Mouse (Mus musculus): ENCODE data around the gene Tbc1d9. TPM values are rescaled to one million over a fixed set of nuclear protein-coding genes. Genes with fewer than 3 reads are reported as not detected.
A peak's percentile ranks its signal among the peaks of the same experiment; 100 is the strongest.

Tbc1d9 gene
- polyA plus RNA-seq, 1 experiment, result 79.8 TPM

GRCm38 (mm10) chr8:83181851-83182482 lies 16.8 kb downstream of the Tbc1d9 start:
- no peak for TF ChIP-seq POLR2A (IDR thresholded peaks at IDR 0.05; ENCODE audit: borderline replicate concordance, insufficient read depth, low read length)
- TF ChIP-seq CTCF (IDR thresholded peaks at IDR 0.05; ENCODE audit: borderline replicate concordance, insufficient read depth, low read depth, low read length), result no peak
- Histone ChIP-seq H3K4me1 (ENCODE audit: control insufficient read depth, insufficient read depth, low read length) (peaks cover 26% of the 10 kb centered on the region), H3K27me3 (ENCODE audit: control insufficient read depth, insufficient read depth, low read length) (no peaks in the 10 kb centered on the region), H3K4me3 (replicated peaks; ENCODE audit: insufficient read depth, low read depth, low read length) (no peak overlapping the region), H3K27ac (ENCODE audit: insufficient read depth, low read length) (no peak overlapping the region; the same call in 1 of the 2 replicates)
- 77% methylated on average over 6 of the region's 6 CpGs for WGBS
- DNase-seq, result no peak

GRCm38 (mm10) chr8:83182784-83183183 lies 17.6 kb downstream of the Tbc1d9 start:
- 26% methylated on average over 5 of the region's 5 CpGs for WGBS
- Histone ChIP-seq H3K4me3 (replicated peaks; ENCODE audit: insufficient read depth, low read depth, low read length) (no peak overlapping the region), H3K27ac (ENCODE audit: insufficient read depth, low read length) (peak overlapping the region; percentile 34; the same call in 1 of the 2 replicates), H3K4me1 (ENCODE audit: control insufficient read depth, insufficient read depth, low read length) (peaks cover 21% of the 10 kb centered on the region), H3K27me3 (ENCODE audit: control insufficient read depth, insufficient read depth, low read length) (no peaks in the 10 kb centered on the region)
- TF ChIP-seq POLR2A (IDR thresholded peaks at IDR 0.05; ENCODE audit: borderline replicate concordance, insufficient read depth, low read length) (no peak), CTCF (IDR thresholded peaks at IDR 0.05; ENCODE audit: borderline replicate concordance, insufficient read depth, low read depth, low read length) (no peak)
- no peak for DNase-seq

GRCm38 (mm10) chr8:83186376-83186775 lies 21.2 kb downstream of the Tbc1d9 start:
- Histone ChIP-seq H3K4me3 (replicated peaks; ENCODE audit: insufficient read depth, low read depth, low read length) (no peak overlapping the region), H3K27me3 (ENCODE audit: control insufficient read depth, insufficient read depth, low read length) (no peaks in the 10 kb centered on the region), H3K4me1 (ENCODE audit: control insufficient read depth, insufficient read depth, low read length) (peaks cover 33% of the 10 kb centered on the region), H3K27ac (ENCODE audit: insufficient read depth, low read length) (no peak overlapping the region)
- 52% methylated on average over 6 of the region's 6 CpGs for WGBS
- TF ChIP-seq POLR2A (IDR thresholded peaks at IDR 0.05; ENCODE audit: borderline replicate concordance, insufficient read depth, low read length), result no peak
- no peak for TF ChIP-seq CTCF (IDR thresholded peaks at IDR 0.05; ENCODE audit: borderline replicate concordance, insufficient read depth, low read depth, low read length)
- no peak for DNase-seq

- H3K27me3 ChIP-seq (ENCODE audit: control insufficient read depth, insufficient read depth, low read length), result no peaks in the 10 kb centered on the region
- H3K4me3 ChIP-seq (replicated peaks; ENCODE audit: insufficient read depth, low read depth, low read length), result no peak overlapping the region
- H3K27ac ChIP-seq (ENCODE audit: insufficient read depth, low read length), result no peak overlapping the region
- 72% methylated on average over 10 of the region's 10 CpGs for WGBS
- TF ChIP-seq POLR2A (IDR thresholded peaks at IDR 0.05; ENCODE audit: borderline replicate concordance, insufficient read depth, low read length), result no peak
- no peak for TF ChIP-seq CTCF (IDR thresholded peaks at IDR 0.05; ENCODE audit: borderline replicate concordance, insufficient read depth, low read depth, low read length)
- DNase-seq, result no peak
- H3K4me1 ChIP-seq (ENCODE audit: control insufficient read depth, insufficient read depth, low read length), result peaks cover 34% of the 10 kb centered on the region
Measured at GRCm38 (mm10) chr8:83187363-83187962, 22.3 kb downstream of the Tbc1d9 start.

GRCm38 (mm10) chr8:83189538-83190095 lies 24.5 kb downstream of the Tbc1d9 start:
- Histone ChIP-seq H3K27me3 (ENCODE audit: control insufficient read depth, insufficient read depth, low read length) (no peaks in the 10 kb centered on the region), H3K4me3 (replicated peaks; ENCODE audit: insufficient read depth, low read depth, low read length) (no peak overlapping the region), H3K4me1 (ENCODE audit: control insufficient read depth, insufficient read depth, low read length) (peaks cover 27% of the 10 kb centered on the region), H3K27ac (ENCODE audit: insufficient read depth, low read length) (no peak overlapping the region)
- WGBS, result 80% methylated on average over 4 of the region's 4 CpGs
- TF ChIP-seq POLR2A (IDR thresholded peaks at IDR 0.05; ENCODE audit: borderline replicate concordance, insufficient read depth, low read length) (no peak), CTCF (IDR thresholded peaks at IDR 0.05; ENCODE audit: borderline replicate concordance, insufficient read depth, low read depth, low read length) (no peak)
- no peak for DNase-seq

- no peaks in the 10 kb centered on the region for H3K27me3 ChIP-seq (ENCODE audit: control insufficient read depth, insufficient read depth, low read length)
- TF ChIP-seq CTCF (IDR thresholded peaks at IDR 0.05; ENCODE audit: borderline replicate concordance, insufficient read depth, low read depth, low read length), result no peak
- TF ChIP-seq POLR2A (IDR thresholded peaks at IDR 0.05; ENCODE audit: borderline replicate concordance, insufficient read depth, low read length), result no peak
- peak; percentile 66 to 84 for DNase-seq
- no peak overlapping the region for H3K4me3 ChIP-seq (replicated peaks; ENCODE audit: insufficient read depth, low read depth, low read length)
- H3K4me1 ChIP-seq (ENCODE audit: control insufficient read depth, insufficient read depth, low read length), result peaks cover 47% of the 10 kb centered on the region
- WGBS, result 7% methylated on average over 6 of the region's 6 CpGs
- H3K27ac ChIP-seq (ENCODE audit: insufficient read depth, low read length), result peak overlapping the region; percentile 77
Measured at GRCm38 (mm10) chr8:83196088-83196487, 30.9 kb downstream of the Tbc1d9 start.

- H3K4me1 ChIP-seq (ENCODE audit: control insufficient read depth, insufficient read depth, low read length), result peaks cover 43% of the 10 kb centered on the region
- no peaks in the 10 kb centered on the region for H3K27me3 ChIP-seq (ENCODE audit: control insufficient read depth, insufficient read depth, low read length)
- WGBS, result 11% methylated on average over 8 of the region's 8 CpGs
- TF ChIP-seq POLR2A (IDR thresholded peaks at IDR 0.05; ENCODE audit: borderline replicate concordance, insufficient read depth, low read length), result no peak
- TF ChIP-seq CTCF (IDR thresholded peaks at IDR 0.05; ENCODE audit: borderline replicate concordance, insufficient read depth, low read depth, low read length), result no peak
- H3K4me3 ChIP-seq (replicated peaks; ENCODE audit: insufficient read depth, low read depth, low read length), result no peak overlapping the region
- DNase-seq, result no peak
- H3K27ac ChIP-seq (ENCODE audit: insufficient read depth, low read length), result peak overlapping the region; percentile 98
Measured at GRCm38 (mm10) chr8:83199715-83200114, 34.6 kb downstream of the Tbc1d9 start.

Measured in cerebellum, adult 2 months (tissue).